Mouse (Mus musculus) liver, embryonic 12.5 days (tissue): ENCODE measurements around the gene Tacc2. TPM values are rescaled to one million over a fixed set of nuclear protein-coding genes. Genes with fewer than 3 reads are reported as not detected.

Source experiments
- polyA plus RNA-seq: library from polyadenylated mRNA; unstranded; fragments of >200 nt; fragmentation: Nextera tagmentation; extraction: Ambion mirVana; gene quantifications from 2 replicates; pipeline ENCODE4 v1.2.1, GENCODE M21; 2016

The Tacc2 gene
- polyA plus RNA-seq, 1 experiment from 2014 or later: 6.2 TPM

Other genes starting within 250 kb of the Tacc2 start
- gene Ate1, start 57.1 kb upstream of the Tacc2 start, polyA plus RNA-seq: 33.0 and 33.3 TPM in 2 replicates
- 139 and 141 TPM in 2 replicates for gene Nsmce4a, start 4.3 kb upstream of the Tacc2 start, polyA plus RNA-seq
- gene Btbd16, start 196.6 kb downstream of the Tacc2 start, polyA plus RNA-seq: not detected in 2 replicates